Mouse (Mus musculus) limb, embryonic 11.5 days (tissue): ENCODE results near the gene Ccdc157. TPM values are rescaled to one million over a fixed set of nuclear protein-coding genes. Genes with fewer than 3 reads are reported as not detected.

Source experiments
- ATAC-seq: fragments of 200-750 bp; cut with Nextera tagmentation; 2 replicates; pipeline ENCODE4 v1.8.0; 2017; ENCODE audit warnings: low read depth; ENCODE audit not compliant: insufficient number of reproducible peaks, low FRiP score, low TSS enrichment
- DNase-seq: peaks from one replicate; pipeline ENCODE4 v3.0.0-alpha.2; 2015; ENCODE audit warnings: low spot score
- H3K27ac ChIP-seq: fragments of 300-500 bp; sonication (generic); replicated peaks from 2 replicates; pipeline ENCODE4 v1.5.1; 2014; ENCODE audit warnings: low read depth, mild to moderate bottlenecking, low read length
- H3K27me3 ChIP-seq: fragments of 300-500 bp; sonication (generic); 2 replicates; pipeline ENCODE4 v1.6.1; 2014; ENCODE audit warnings: mild to moderate bottlenecking, low read length, mixed read lengths; ENCODE audit not compliant: control insufficient read depth, insufficient read depth
- H3K36me3 ChIP-seq: fragments of 300-500 bp; sonication (generic); 2 replicates; pipeline ENCODE4 v1.6.1; 2014; ENCODE audit warnings: mild to moderate bottlenecking, low read length, moderate library complexity, mixed read lengths; ENCODE audit not compliant: control insufficient read depth, insufficient read depth
- H3K4me1 ChIP-seq: fragments of 300-500 bp; sonication (generic); 2 replicates; pipeline ENCODE4 v1.6.1; 2014; ENCODE audit warnings: low read length, mixed read lengths; ENCODE audit not compliant: control insufficient read depth, insufficient read depth
- H3K4me2 ChIP-seq: fragments of 300-500 bp; sonication (generic); 2 replicates; pipeline ENCODE4 v1.6.1; 2014; ENCODE audit warnings: low read depth, mild to moderate bottlenecking, moderate library complexity; ENCODE audit not compliant: severe bottlenecking
- H3K4me3 ChIP-seq: fragments of 300-500 bp; sonication (generic); 2 replicates; pipeline ENCODE4 v1.5.1; 2014; ENCODE audit warnings: low read depth, low read length
- H3K9ac ChIP-seq: fragments of 300-500 bp; sonication (generic); 2 replicates; pipeline ENCODE4 v1.6.1; 2014; ENCODE audit warnings: mild to moderate bottlenecking, low read length
- H3K9me3 ChIP-seq: fragments of 300-500 bp; sonication (generic); 2 replicates; pipeline ENCODE4 v1.6.1; 2016; ENCODE audit warnings: low read length; ENCODE audit not compliant: control insufficient read depth
- WGBS: fragments of 180-500 bp; shearing (Covaris S2); extraction: QIAGEN DNeasy Blood & Tissue Kit; methylation state at CpG from one replicate; pipeline ENCODE4 v1.1.7; 2014; 5-methylcytosine and 5-hydroxymethylcytosine counted together
- polyA plus RNA-seq: library from polyadenylated mRNA; unstranded; fragments of >200 nt; fragmentation: Nextera tagmentation; extraction: Ambion mirVana; gene quantifications from 2 replicates; pipeline ENCODE4 v1.2.1, GENCODE M21; 2014

The Ccdc157 gene
- 4.3 and 4.7 TPM in 2 replicates for polyA plus RNA-seq

GRCm38 (mm10) chr11:4159808-4160708 is at the start of gene Ccdc157, which contains the start of gene Sf3a1:
Gene Ccdc157, minus strand, starts transcription at chr11:4160293.
Gene Sf3a1, plus strand, starts transcription at chr11:4160350.
- ATAC-seq = peak; percentile 91

DNA sequence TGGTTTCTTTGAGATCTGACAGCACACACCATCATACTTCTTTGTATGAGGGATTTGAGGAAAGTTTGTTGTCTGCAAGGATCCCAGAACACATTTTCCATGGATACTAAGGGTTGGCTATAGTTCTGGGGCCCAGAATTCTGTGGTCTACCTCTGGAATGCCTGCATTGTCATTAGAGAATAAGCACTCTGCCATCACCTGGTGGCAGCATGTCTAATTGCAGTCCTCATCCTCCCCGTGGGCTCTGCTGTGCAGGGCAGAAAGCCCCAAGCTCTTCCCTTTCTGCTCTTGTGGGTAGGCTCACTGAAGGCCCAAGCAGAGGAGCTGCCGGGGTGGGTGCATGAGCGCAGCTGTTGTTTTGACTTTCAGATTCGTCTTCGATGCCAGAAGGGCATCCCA is 49.5 kb upstream of the Ccdc157 start:
- no peak overlapping the region for H3K27ac ChIP-seq
- ATAC-seq (no peak), DNase-seq (no peak)
- H3K27me3 ChIP-seq = no peaks in the 10 kb centered on the region
- H3K4me2 ChIP-seq = no peak overlapping the region
- 80% methylated on average over 5 of the region's 5 CpGs for WGBS
- no peak overlapping the region for H3K9ac ChIP-seq
- no peaks in the 10 kb centered on the region for H3K4me1 ChIP-seq
- H3K36me3 ChIP-seq = no peaks in the 10 kb centered on the region; the same call in 1 of the 2 replicates
- H3K4me3 ChIP-seq = no peak overlapping the region
- H3K9me3 ChIP-seq = no peaks in the 10 kb centered on the region

More at GRCm38 (mm10) chr11:4159808-4160708, at the start of gene Ccdc157, which contains the start of gene Sf3a1:
- peak; percentile 95 for DNase-seq
- H3K36me3 ChIP-seq = peaks cover 13% of the 10 kb centered on the region; the same call in 1 of the 2 replicates
- H3K9me3 ChIP-seq = no peaks in the 10 kb centered on the region
- peak within 1 kb of the TSS; percentile 89 for H3K9ac ChIP-seq
- H3K27ac ChIP-seq = peak within 1 kb of the TSS; percentile 53; the same call in 1 of the 2 replicates
- peaks cover 19% of the 10 kb centered on the region; the same call in 1 of the 2 replicates for H3K4me1 ChIP-seq
- WGBS = 2% methylated on average over 53 of the region's 54 CpGs
- H3K4me2 ChIP-seq = peak within 1 kb of the TSS; percentile 89
- H3K4me3 ChIP-seq = peak within 1 kb of the TSS; percentile 76
- H3K27me3 ChIP-seq = no peaks in the 10 kb centered on the region

- WGBS = 95% methylated on average over 9 of the region's 9 CpGs
- Histone ChIP-seq H3K9me3 (no peaks in the 10 kb centered on the region), H3K9ac (no peak overlapping the region), H3K4me3 (no peak overlapping the region), H3K4me2 (no peak overlapping the region), H3K27ac (no peak overlapping the region), H3K36me3 (no peaks in the 10 kb centered on the region; the same call in 1 of the 2 replicates), H3K4me1 (no peaks in the 10 kb centered on the region), H3K27me3 (no peaks in the 10 kb centered on the region)
- ATAC-seq = no peak
- no peak for DNase-seq
These were observed 47.6 kb upstream of the Ccdc157 start for GRCm38 (mm10) chr11:4207655-4208054.

GRCm38 (mm10) chr11:4206563-4206962 is 46.5 kb upstream of the Ccdc157 start:
- H3K36me3 ChIP-seq = no peaks in the 10 kb centered on the region; the same call in 1 of the 2 replicates
- 79% methylated on average over 6 of the region's 6 CpGs for WGBS
- ATAC-seq (no peak), DNase-seq (no peak)
- no peaks in the 10 kb centered on the region for H3K4me1 ChIP-seq
- H3K4me2 ChIP-seq = no peak overlapping the region
- H3K4me3 ChIP-seq = no peak overlapping the region
- no peak overlapping the region for H3K9ac ChIP-seq
- no peaks in the 10 kb centered on the region for H3K27me3 ChIP-seq
- H3K27ac ChIP-seq = no peak overlapping the region
- H3K9me3 ChIP-seq = no peaks in the 10 kb centered on the region

- Histone ChIP-seq H3K27ac (no peak overlapping the region), H3K9me3 (no peaks in the 10 kb centered on the region), H3K4me2 (no peak overlapping the region), H3K4me1 (no peaks in the 10 kb centered on the region), H3K9ac (no peak overlapping the region), H3K4me3 (no peak overlapping the region), H3K27me3 (no peaks in the 10 kb centered on the region), H3K36me3 (no peaks in the 10 kb centered on the region; the same call in 1 of the 2 replicates)
- DNase-seq (no peak), ATAC-seq (no peak)
- WGBS = 94% methylated on average over 7 of the region's 7 CpGs
These were observed 45.9 kb upstream of the Ccdc157 start for GRCm38 (mm10) chr11:4205951-4206350.

GRCm38 (mm10) chr11:4205097-4205655 is 45.1 kb upstream of the Ccdc157 start:
- Histone ChIP-seq H3K27me3 (no peaks in the 10 kb centered on the region), H3K4me1 (no peaks in the 10 kb centered on the region), H3K9me3 (no peaks in the 10 kb centered on the region), H3K27ac (no peak overlapping the region), H3K4me3 (no peak overlapping the region), H3K4me2 (no peak overlapping the region), H3K36me3 (no peaks in the 10 kb centered on the region; the same call in 1 of the 2 replicates), H3K9ac (no peak overlapping the region)
- ATAC-seq (no peak), DNase-seq (no peak)
- 91% methylated on average over 5 of the region's 5 CpGs for WGBS

GRCm38 (mm10) chr11:4203705-4204074 is 43.6 kb upstream of the Ccdc157 start:
- Histone ChIP-seq H3K9ac (no peak overlapping the region), H3K9me3 (no peaks in the 10 kb centered on the region), H3K4me2 (no peak overlapping the region), H3K27ac (no peak overlapping the region), H3K36me3 (no peaks in the 10 kb centered on the region), H3K4me3 (no peak overlapping the region), H3K27me3 (no peaks in the 10 kb centered on the region), H3K4me1 (no peaks in the 10 kb centered on the region)
- DNase-seq (no peak), ATAC-seq (no peak)
- 60% methylated on average over 2 of the region's 2 CpGs for WGBS

DNA sequence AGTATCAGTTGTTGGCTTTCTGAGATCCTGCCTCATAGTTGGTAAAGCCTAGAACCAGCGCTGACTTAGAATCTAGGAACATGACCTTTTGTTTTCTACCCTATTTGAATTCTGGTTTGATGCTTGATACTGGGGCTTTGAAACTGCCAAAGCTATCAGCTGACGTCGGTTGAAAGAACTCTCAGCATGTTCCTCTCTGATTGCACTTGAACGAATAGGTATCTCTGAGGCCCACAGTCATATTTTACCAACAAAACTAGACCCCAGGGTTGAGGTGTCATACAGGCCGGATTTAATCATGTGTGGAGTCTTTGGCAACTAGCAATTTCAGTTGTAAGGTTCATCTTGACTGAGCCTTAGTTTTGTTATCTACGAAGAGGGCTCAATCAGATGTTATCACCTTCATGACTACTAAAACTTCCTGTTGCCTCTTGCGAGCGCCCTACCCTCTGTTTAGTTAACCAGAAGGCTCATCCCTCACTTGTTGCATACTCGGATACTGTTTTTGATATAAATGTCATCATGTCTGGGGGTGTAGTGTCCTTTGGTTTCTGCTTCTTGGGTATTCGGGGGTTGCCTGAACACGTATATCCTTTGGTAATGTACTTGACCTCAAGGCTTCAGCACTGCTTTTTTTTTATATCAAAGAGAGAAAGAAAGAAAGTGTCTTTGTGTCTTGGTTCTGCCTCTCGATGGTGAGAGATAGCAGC is 43.1 kb upstream of the Ccdc157 start:
- Histone ChIP-seq H3K27ac (no peak overlapping the region), H3K36me3 (no peaks in the 10 kb centered on the region), H3K9ac (no peak overlapping the region), H3K4me3 (no peak overlapping the region), H3K27me3 (no peaks in the 10 kb centered on the region), H3K4me1 (no peaks in the 10 kb centered on the region), H3K9me3 (no peaks in the 10 kb centered on the region), H3K4me2 (no peak overlapping the region)
- ATAC-seq = no peak
- no peak for DNase-seq
- 88% methylated on average over 12 of the region's 12 CpGs for WGBS
